Mouse (Mus musculus) lung, postnatal 0 days (tissue): ENCODE results near the gene Dera.

ENCODE experiments used
- CTCF ChIP-seq: IDR thresholded peaks from 2 replicates; pipeline ENCODE4 v1.5.1; 2016; ENCODE audit warnings: antibody characterized with exemption, mild to moderate bottlenecking
- EP300 ChIP-seq: IDR thresholded peaks from 2 replicates; pipeline ENCODE4 v1.6.1; 2016; ENCODE audit warnings: antibody characterized with exemption, mild to moderate bottlenecking, control low read depth

DNA sequence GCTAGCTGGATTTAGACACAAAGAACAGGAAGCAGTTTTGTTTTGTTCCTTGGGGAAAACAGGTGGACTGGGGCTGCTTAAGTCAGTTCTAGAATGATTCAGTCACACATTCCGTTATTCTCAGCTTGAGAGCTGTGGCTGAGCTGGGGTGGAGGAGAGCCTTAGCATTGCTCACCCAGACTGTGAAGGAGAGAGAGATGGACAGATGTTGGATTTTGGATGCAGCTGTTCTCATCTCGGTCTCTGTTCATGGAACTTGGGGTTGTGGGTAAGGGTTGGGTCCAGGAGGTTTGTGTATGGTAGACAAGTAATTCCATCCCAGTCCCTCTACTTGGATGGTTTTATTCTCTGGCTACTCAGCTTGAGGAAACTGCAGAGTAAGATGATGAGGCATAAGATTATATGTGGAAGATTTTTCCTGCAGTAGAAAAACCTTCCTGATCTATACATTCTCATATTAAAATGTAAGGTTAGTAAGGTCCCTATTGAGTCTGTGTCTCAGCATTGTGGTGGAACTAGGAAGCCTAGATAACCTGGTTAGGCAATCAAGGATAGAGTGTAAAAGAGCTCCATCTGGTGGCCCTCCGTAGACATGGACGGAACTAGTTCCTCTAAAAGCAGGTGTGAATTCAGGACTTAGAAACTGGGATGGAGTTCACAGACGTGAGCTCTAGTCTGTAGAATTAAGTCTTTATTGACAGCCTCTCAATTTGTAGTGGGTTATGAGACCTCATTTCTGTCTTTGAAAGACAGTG is 7.0 kb upstream of the Dera start:
- TF ChIP-seq CTCF (peak; percentile 71), EP300 (no peak)
